Comparison of ENCODE assay signal across 20 mouse cellular contexts in the genomic region with DNA sequence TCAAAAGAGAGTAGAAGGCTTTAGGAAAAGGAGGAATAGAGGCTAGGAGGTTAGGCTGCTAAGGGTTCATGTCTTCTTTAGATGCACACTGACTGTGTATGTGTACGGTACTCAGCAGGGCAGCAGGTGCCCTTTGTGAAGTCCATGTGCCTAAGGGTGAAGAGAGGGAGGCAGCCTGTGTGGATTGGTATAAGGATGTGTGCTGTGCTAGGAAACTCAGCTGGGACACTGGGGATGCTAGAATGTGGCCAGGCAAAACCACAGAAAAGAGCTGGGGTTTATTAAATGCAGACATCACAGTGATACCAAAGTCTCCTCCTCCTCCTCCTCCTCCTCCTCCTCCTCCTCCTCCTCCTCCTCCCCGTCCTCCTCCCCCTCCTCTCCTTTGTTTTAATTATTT. TPM values are rescaled to one million over a fixed set of nuclear protein-coding genes. Genes with fewer than 3 reads are reported as not detected.
DNase-seq lines count a peak whose midpoint lies in the region; ATAC-seq and TF ChIP-seq lines count a peak whose summit lies in the region.
"Had no signal": no experiment of that assay in that cellular context is flagged by ENCODE, and none has a peak within 500 bp of the region (broad histone marks: within the 10 kb centered on the region; RNA-seq: fewer than 3 reads in every experiment).

No protein-coding gene starts in this region.

- no peaks in the 10 kb centered on the region for H3K27me3 ChIP-seq in cerebellum, adult 2 months (ENCODE audit: control insufficient read depth, insufficient read depth, low read length)
- H3K27me3 ChIP-seq in forebrain, embryonic 13.5 days = peaks cover 11% of the 10 kb centered on the region; the same call in 1 of the 2 replicates
- no peaks in the 10 kb centered on the region for H3K27me3 ChIP-seq in hindbrain, embryonic 15.5 days
- peaks cover 7% of the 10 kb centered on the region for H3K27me3 ChIP-seq in midbrain, postnatal 0 days (ENCODE audit: insufficient read depth, low read length)

- WGBS in cerebellum, adult 2 months = 14% methylated on average over 2 of the region's 2 CpGs
- WGBS in forebrain, embryonic 13.5 days = 21% methylated on average over 1 of the region's 2 CpGs
- WGBS in hindbrain, embryonic 15.5 days = 19% methylated on average over 1 of the region's 2 CpGs
- WGBS in midbrain, postnatal 0 days = 27% methylated on average over 1 of the region's 2 CpGs
- 59% methylated on average over 1 of the region's 2 CpGs for WGBS in lung, adult 2 months

- H3K9me3 ChIP-seq in forebrain, embryonic 13.5 days (replicated peaks) = no peaks in the 10 kb centered on the region
- no peaks in the 10 kb centered on the region for H3K9me3 ChIP-seq in hindbrain, embryonic 15.5 days
- H3K9me3 ChIP-seq in midbrain, postnatal 0 days (ENCODE audit: low read length) = no peaks in the 10 kb centered on the region
- H3K9me3 ChIP-seq: G1E; heart, embryonic 13.5 days; limb, embryonic 13.5 days; liver, embryonic 15.5 days had no signal

- H3K36me3 ChIP-seq in forebrain, embryonic 13.5 days (ENCODE audit: poor library complexity, severe bottlenecking) = peaks cover 78% of the 10 kb centered on the region
- H3K36me3 ChIP-seq in hindbrain, embryonic 15.5 days = peaks cover 4% of the 10 kb centered on the region; the same call in 1 of the 2 replicates
- H3K36me3 ChIP-seq in midbrain, postnatal 0 days (ENCODE audit: insufficient read depth, low read length) = peaks cover 8% of the 10 kb centered on the region; the same call in 1 of the 2 replicates
- H3K36me3 ChIP-seq: G1E; heart, embryonic 13.5 days; limb, embryonic 13.5 days; liver, embryonic 15.5 days had no signal

- TF ChIP-seq CTCF in cerebellum, adult 2 months (IDR thresholded peaks at IDR 0.05; ENCODE audit: borderline replicate concordance, insufficient read depth, low read depth, low read length) = no peak
- TF ChIP-seq CTCF in midbrain, postnatal 0 days (IDR thresholded peaks at IDR 0.05) = no peak
- TF ChIP-seq CTCF in lung, adult 2 months (IDR thresholded peaks at IDR 0.05; ENCODE audit: insufficient read depth, low read length) = no peak

- TF ChIP-seq POLR2A in cerebellum, adult 2 months (IDR thresholded peaks at IDR 0.05; ENCODE audit: borderline replicate concordance, insufficient read depth, low read length) = no peak
- no peak for TF ChIP-seq POLR2A in lung, adult 2 months (IDR thresholded peaks at IDR 0.05; ENCODE audit: borderline replicate concordance, extremely low read depth, low read depth, low read length)

- DNase-seq in cerebellum, adult 2 months = peak in 1 of 2 experiments; percentile 31
- no peak for DNase-seq in cerebellum, postnatal 36 days
- DNase-seq in midbrain, postnatal 0 days (ENCODE audit: low spot score) = no peak
- no peak for DNase-seq in embryo, embryonic 10.5 days (ENCODE audit: low spot score)
- no peak for DNase-seq in lung, adult 2 months
- DNase-seq in kidney, postnatal 36 days = no peak
- DNase-seq: gastrocnemius, postnatal 36 days; heart, postnatal 36 days; layer of hippocampus, adult 9-11 months; lung, postnatal 36 days; thymus, adult 2 months had no signal

- peak overlapping the region; percentile 88 for H3K4me2 ChIP-seq in forebrain, embryonic 13.5 days
- H3K4me2 ChIP-seq in hindbrain, embryonic 15.5 days = peak overlapping the region; percentile 91
- H3K4me2 ChIP-seq in midbrain, postnatal 0 days (ENCODE audit: low read depth, low read length, poor library complexity, severe bottlenecking) = peak overlapping the region; percentile 72
- H3K4me2 ChIP-seq: heart, embryonic 13.5 days; limb, embryonic 13.5 days; liver, embryonic 15.5 days had no signal

- 0 out of 2 replicates have a peak overlapping the region, but pooled peaks have one; percentile 80 for H3K27ac ChIP-seq in cerebellum, adult 2 months (ENCODE audit: insufficient read depth, low read length)
- H3K27ac ChIP-seq in forebrain, embryonic 13.5 days = peak overlapping the region; percentile 100
- peak overlapping the region; percentile 96 for H3K27ac ChIP-seq in hindbrain, embryonic 15.5 days (replicated peaks)
- peak overlapping the region; percentile 87 for H3K27ac ChIP-seq in midbrain, postnatal 0 days (ENCODE audit: low read depth, low read length)
- H3K27ac ChIP-seq: heart, embryonic 13.5 days; limb, embryonic 13.5 days; liver, embryonic 15.5 days had no signal

- peak overlapping the region; percentile 100 for H3K9ac ChIP-seq in forebrain, embryonic 13.5 days
- peak overlapping the region; percentile 64 for H3K9ac ChIP-seq in hindbrain, embryonic 15.5 days
- H3K9ac ChIP-seq in midbrain, postnatal 0 days (replicated peaks; ENCODE audit: low read length, poor library complexity, severe bottlenecking) = 0 out of 2 replicates have a peak overlapping the region, but pooled peaks have one; percentile 87
- H3K9ac ChIP-seq: heart, embryonic 13.5 days; limb, embryonic 13.5 days; liver, embryonic 15.5 days had no signal

- peak overlapping the region; percentile 6 for H3K4me3 ChIP-seq in cerebellum, adult 2 months (replicated peaks; ENCODE audit: insufficient read depth, low read depth, low read length)
- H3K4me3 ChIP-seq in forebrain, embryonic 13.5 days = peak overlapping the region; percentile 96
- peak overlapping the region; percentile 53 for H3K4me3 ChIP-seq in hindbrain, embryonic 15.5 days
- H3K4me3 ChIP-seq in midbrain, postnatal 0 days (ENCODE audit: low read depth, low read length) = peak overlapping the region; percentile 46; the same call in 1 of the 2 replicates
- H3K4me3 ChIP-seq in lung, adult 2 months (replicated peaks; ENCODE audit: extremely low read depth, low read depth, low read length) = no peak overlapping the region
- H3K4me3 ChIP-seq: heart, embryonic 13.5 days; limb, embryonic 13.5 days; liver, embryonic 15.5 days had no signal

- no peak for ATAC-seq in forebrain, embryonic 13.5 days
- ATAC-seq in hindbrain, embryonic 15.5 days (ENCODE audit: low FRiP score, low read depth) = no peak
- no peak for ATAC-seq in midbrain, postnatal 0 days (ENCODE audit: low FRiP score)
- ATAC-seq: CD4-positive, CD25-positive, alpha-beta regulatory T cell, adult 4 months; intestine, embryonic 16.5 days had no signal

- H3K4me1 ChIP-seq in cerebellum, adult 2 months (ENCODE audit: control insufficient read depth, insufficient read depth, low read length) = peaks cover 36% of the 10 kb centered on the region
- peaks cover 75% of the 10 kb centered on the region for H3K4me1 ChIP-seq in forebrain, embryonic 13.5 days
- peaks cover 58% of the 10 kb centered on the region for H3K4me1 ChIP-seq in hindbrain, embryonic 15.5 days (replicated peaks)
- H3K4me1 ChIP-seq in midbrain, postnatal 0 days (ENCODE audit: insufficient read depth, low read length) = peaks cover 5% of the 10 kb centered on the region; the same call in 1 of the 2 replicates
- H3K4me1 ChIP-seq in lung, adult 2 months (ENCODE audit: control insufficient read depth, insufficient read depth, low read length) = peaks cover 8% of the 10 kb centered on the region

RNA-seq across cellular contexts. Expression of a gene that starts 36.8 kb away (rescaled TPM):
- polyA plus RNA-seq in cerebellum, adult 2 months (2012; rRNA removed) = 0.08 and 0.17 TPM in 2 replicates
- 0.18 and 0.26 TPM in 2 replicates for polyA plus RNA-seq in forebrain, embryonic 13.5 days (2015; fragmentation: Nextera tagmentation; extraction: Ambion mirVana)
- polyA plus RNA-seq in hindbrain, embryonic 15.5 days (2015; fragmentation: Nextera tagmentation; extraction: Ambion mirVana) = 0.55 and 0.60 TPM in 2 replicates
- 0.94 and 1.0 TPM in 2 replicates for total RNA-seq in midbrain, postnatal 0 days (2014; rRNA removed)
- 0.21 and 0.41 TPM in 2 replicates for polyA plus RNA-seq in midbrain, postnatal 0 days (2015; fragmentation: Nextera tagmentation; extraction: Ambion mirVana)
- polyA plus RNA-seq in lung, adult 2 months (2012; rRNA removed) = 8.2 and 14.5 TPM in 2 replicates
- total RNA-seq: G1E; gastrocnemius, postnatal 36 days; heart, postnatal 36 days; monocyte, adult 5-6 weeks had no signal
- polyA plus RNA-seq: CD4-positive, CD25-positive, alpha-beta regulatory T cell, adult 4 months; G1E had no signal
